Mouse (Mus musculus) liver (tissue): Measurements from ENCODE around the gene Mmp21.
"Not testable (repeated sequence)": the region's sequence is repeated elsewhere in the genome, so short reads cannot be mapped to it uniquely, and the experiment has no call there.

Experiments used
- DNase-seq: peaks from one replicate; pipeline ENCODE4 v3.0.0-alpha.2; 2020; ENCODE audit warnings: mixed read lengths

Mmp21 gene

GRCm38 (mm10) chr7:133679961-133680360 is at the start of gene Mmp21:
Mmp21 (minus strand) TSS chr7:133680061.
- DNase-seq: no peak

- no peak for DNase-seq
Measured at GRCm38 (mm10) chr7:133729351-133729750, 49.5 kb upstream of the Mmp21 start.

- DNase-seq: no peak
Measured at GRCm38 (mm10) chr7:133727027-133727426, 47.2 kb upstream of the Mmp21 start.

- DNase-seq: no peak
Measured at GRCm38 (mm10) chr7:133725571-133725970, 45.7 kb upstream of the Mmp21 start.

GRCm38 (mm10) chr7:133724844-133725243 is 45.0 kb upstream of the Mmp21 start:
- no peak for DNase-seq

GRCm38 (mm10) chr7:133720616-133721015 is 40.8 kb upstream of the Mmp21 start:
- no peak for DNase-seq

- DNase-seq: no peak
Measured at GRCm38 (mm10) chr7:133718580-133718979, 38.7 kb upstream of the Mmp21 start.

GRCm38 (mm10) chr7:133715387-133715786 is 35.5 kb upstream of the Mmp21 start:
- no peak for DNase-seq

GRCm38 (mm10) chr7:133707301-133707700 is 27.4 kb upstream of the Mmp21 start:
- no peak for DNase-seq

- DNase-seq: peak; percentile 76
Measured at GRCm38 (mm10) chr7:133703906-133704305, 24.0 kb upstream of the Mmp21 start.

- peak; percentile 89 for DNase-seq
Measured at GRCm38 (mm10) chr7:133702333-133702732, 22.5 kb upstream of the Mmp21 start.

- peak; percentile 54 for DNase-seq
Measured at GRCm38 (mm10) chr7:133701366-133701765, 21.5 kb upstream of the Mmp21 start.

- DNase-seq: no peak
Measured at GRCm38 (mm10) chr7:133699885-133700284, 20.0 kb upstream of the Mmp21 start.

- peak; percentile 79 for DNase-seq
Measured at GRCm38 (mm10) chr7:133698021-133698709, 18.3 kb upstream of the Mmp21 start.

- DNase-seq: not testable (repeated sequence)
Measured at GRCm38 (mm10) chr7:133685644-133686043, 5.8 kb upstream of the Mmp21 start.

GRCm38 (mm10) chr7:133684701-133685100 is 4.8 kb upstream of the Mmp21 start:
- DNase-seq: no peak

GRCm38 (mm10) chr7:133684110-133684509 is 4.2 kb upstream of the Mmp21 start:
- DNase-seq: peak; percentile 40

- DNase-seq: no peak
Measured at GRCm38 (mm10) chr7:133683626-133684025, 3.8 kb upstream of the Mmp21 start.

- DNase-seq: no peak
Measured at GRCm38 (mm10) chr7:133679439-133679838, 422 bp downstream of the Mmp21 start.

- no peak for DNase-seq
Measured at GRCm38 (mm10) chr7:133678716-133679115, 1.1 kb downstream of the Mmp21 start.

GRCm38 (mm10) chr7:133676002-133676401 is 3.9 kb downstream of the Mmp21 start:
- DNase-seq: no peak

GRCm38 (mm10) chr7:133670846-133671245 is 9.0 kb downstream of the Mmp21 start:
- DNase-seq: no peak

- DNase-seq: no peak
Measured at GRCm38 (mm10) chr7:133669946-133670345, 9.9 kb downstream of the Mmp21 start.

GRCm38 (mm10) chr7:133669071-133669470 is 10.8 kb downstream of the Mmp21 start:
- no peak for DNase-seq

- DNase-seq: no peak
Measured at GRCm38 (mm10) chr7:133662467-133662866, 17.4 kb downstream of the Mmp21 start.
